Mouse (Mus musculus): ENCODE results near the gene Leap2.

DNA sequence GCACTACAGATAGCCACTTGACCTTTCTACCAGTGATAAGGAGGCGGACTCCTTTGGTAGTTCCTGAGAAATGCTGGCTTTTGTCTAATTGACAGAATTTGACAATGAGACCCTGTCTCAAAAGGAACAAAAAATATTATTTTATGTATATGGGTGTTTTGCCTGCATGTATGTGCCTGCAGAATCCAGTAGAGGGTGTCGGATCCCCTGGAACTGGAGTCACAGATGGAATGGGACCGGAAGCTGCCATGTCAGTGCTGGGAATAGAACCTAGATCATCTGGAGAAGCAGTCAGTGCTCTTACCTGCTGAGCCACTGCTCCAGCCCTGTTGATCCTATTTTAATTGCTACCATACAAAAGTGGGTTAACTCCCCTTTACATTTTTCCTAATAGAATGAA is 49.7 kb upstream of the Leap2 start:
- no peak for TF ChIP-seq CTCF (IDR thresholded peaks at IDR 0.05; ENCODE audit: low read depth)
- no peak for TF ChIP-seq EP300 (IDR thresholded peaks at IDR 0.05; ENCODE audit: low read depth)
